Mouse (Mus musculus) CD4-positive, CD25-positive, alpha-beta regulatory T cell, adult 9 weeks (primary cell): ENCODE data around the gene Mink1. TPM values are rescaled to one million over a fixed set of nuclear protein-coding genes. Genes with fewer than 3 reads are reported as not detected.

ENCODE experiments used
- polyA plus RNA-seq: library from polyadenylated mRNA; unstranded; fragments of 100-300 nt; shearing (Covaris generic); gene quantifications from one replicate; pipeline ENCODE4 v1.2.1, GENCODE M21; 2017

Gene Mink1
- polyA plus RNA-seq = 8.6 TPM

DNA sequence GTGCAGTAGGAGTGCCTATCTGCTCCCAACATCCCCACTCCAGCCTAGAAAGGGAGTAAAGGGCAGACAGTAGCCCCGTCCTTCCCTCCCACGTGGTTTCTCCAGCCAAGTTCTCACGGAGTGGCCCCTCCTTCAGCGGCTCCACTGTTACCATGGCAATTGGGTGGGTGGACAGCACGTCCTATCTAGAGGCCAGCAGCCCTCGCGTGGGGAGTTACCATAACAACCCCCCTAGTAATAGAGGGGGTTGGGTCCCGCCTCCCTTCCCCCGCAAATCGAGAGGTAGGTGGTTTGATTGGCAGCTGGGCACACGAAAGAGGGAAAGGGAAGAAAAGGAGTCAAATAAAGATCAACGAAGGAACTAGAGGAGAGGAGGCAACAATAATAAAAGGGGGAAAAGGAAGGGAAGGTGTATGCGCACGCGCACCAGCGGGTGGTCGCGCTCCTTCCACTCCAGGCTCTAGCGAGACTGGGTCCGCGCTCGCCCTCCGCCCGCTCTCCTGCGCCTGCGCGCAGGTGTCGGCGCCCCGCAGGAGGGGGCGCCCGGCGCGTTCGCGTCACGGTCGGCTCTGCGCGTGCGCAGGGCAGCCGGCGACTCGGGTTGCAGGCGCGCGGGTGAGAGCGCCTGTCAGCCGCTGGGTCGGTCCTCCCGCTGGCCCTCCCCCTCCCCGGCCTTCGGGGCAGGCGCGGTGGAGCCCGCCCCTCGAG lies at the start of gene Mink1:
TSS of gene Mink1 (plus strand) at position 595 of the 708 bp plus-strand sequence.

DNA sequence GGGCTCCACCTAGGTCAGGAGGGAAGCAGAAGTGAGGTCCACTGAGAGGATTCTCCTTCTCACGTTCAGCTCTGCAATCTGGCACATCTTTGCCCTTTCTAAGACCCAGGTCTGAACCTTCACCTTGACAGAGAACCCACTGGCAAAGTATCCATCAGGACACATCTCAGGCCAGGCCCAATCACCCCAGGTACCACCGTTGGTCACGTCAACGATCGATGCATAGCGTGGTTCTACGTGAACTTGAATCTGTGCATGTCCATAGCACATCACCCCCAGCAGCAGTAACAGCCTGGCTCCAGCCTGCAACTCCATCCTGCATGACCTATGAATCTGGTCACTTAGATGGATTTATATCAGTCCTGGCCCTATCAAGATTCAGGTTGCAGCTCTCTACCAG lies 48.4 kb upstream of the Mink1 start, which contains the start of gene Vmo1:
TSS of gene Vmo1 (minus strand) at position 329 of the 400 bp plus-strand sequence.

DNA sequence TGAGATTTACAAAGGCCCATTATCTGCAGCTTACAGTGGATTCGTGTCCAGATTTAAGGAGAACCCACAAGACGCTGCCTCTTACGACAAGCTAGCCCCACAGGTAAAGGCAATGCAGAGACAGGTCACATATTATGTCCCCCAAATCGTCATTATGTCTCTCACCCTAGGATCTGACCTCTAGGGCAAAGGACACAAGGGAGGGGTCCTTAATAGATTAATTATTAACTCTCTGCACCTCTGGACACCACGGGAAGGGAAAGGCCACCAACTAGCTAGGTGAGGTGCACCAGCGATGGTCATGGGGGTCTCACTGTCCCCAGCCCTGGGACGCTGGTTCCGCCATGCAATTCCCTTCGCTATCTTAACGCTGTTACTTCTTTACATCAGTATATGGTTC lies 43.8 kb upstream of the Mink1 start, which contains the start of gene Gltpd2:
TSS of gene Gltpd2 (plus strand) at position 274 of the 400 bp plus-strand sequence.

DNA sequence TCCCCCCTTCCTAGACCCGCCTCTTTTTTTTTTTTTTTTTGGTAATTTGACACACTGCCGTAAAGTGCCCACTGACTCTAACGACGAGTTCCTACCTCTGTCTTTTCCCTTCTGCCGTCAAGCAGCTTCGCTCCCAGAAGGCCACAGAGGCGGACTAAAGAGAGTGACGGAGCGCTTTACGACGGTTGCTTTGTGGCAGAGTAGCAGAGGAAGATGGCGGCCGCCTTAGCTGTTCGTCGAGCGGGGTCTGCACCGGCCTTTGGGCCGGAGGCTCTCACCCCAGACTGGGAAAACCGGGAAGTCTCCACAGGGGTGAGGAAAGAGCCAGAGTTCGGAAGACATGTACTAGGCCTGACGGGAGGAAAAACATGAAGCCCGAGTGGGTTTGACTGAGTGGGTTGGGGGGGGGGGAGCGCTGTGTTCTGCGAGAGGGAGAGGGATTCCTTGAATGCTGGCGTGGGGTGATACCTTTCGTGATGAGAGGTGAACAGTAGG lies 37.5 kb upstream of the Mink1 start, which contains the start of gene Psmb6:
TSS of gene Psmb6 (plus strand) at position 184 of the 495 bp plus-strand sequence.

DNA sequence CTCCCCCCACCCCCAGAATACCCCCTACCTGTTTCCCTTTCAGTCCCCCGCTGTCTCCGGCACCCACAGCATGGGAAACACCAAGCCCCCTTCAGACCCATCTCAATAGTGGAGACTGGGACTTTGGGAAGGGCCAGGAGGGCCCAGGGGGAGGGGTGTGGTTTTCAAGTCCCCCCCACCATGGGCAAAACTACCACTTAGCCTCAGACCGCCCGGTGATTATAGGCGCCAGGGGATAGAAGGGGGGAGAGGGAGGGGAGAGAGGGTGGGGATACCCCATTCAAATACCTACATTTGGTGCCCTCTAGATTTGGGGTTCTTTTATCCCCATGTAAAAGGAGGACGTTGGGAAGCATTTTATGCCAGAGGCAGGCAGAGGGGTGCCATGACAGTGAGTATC lies 29.8 kb upstream of the Mink1 start, which contains the start of gene Gm40193:
TSS of gene Gm40193 (minus strand) at position 101 of the 400 bp plus-strand sequence.

DNA sequence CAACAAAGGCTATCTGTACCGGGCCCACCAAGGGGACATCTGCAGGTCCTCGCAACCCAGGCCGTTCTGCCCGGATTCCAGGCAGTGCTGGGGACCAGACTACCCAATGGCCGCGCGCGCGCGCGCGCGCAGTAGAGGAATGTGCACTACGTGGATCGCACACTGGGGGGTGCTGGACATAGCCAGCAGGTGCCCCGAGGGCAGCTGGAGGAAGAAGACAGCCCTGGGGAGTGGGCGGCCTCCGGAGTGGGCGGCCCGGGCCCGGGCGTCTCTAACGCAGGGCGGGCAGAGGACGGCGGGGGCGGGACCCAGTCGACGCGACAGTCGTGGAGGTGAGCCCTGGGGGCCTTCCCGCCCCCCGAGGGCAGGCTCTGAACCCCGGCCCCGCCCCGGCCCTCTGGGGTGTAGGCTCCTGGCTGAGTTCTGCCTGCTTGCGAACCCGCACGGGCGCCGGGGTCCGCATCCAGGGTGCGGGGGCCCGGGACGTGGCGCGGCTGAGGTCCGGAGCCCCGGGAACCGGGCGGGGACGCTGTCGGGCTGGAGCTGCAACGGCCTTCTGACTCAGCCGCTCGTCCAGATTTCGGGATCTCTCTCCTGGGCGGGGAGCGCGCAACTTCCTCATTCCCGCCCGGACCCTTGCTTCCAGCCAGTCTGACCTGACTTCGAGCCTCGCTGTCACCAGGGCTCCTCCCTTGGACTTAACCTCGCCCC lies 22.6 kb upstream of the Mink1 start, which contains the start of gene Pld2:
TSS of gene Pld2 (plus strand) at position 188 of the 711 bp plus-strand sequence.

DNA sequence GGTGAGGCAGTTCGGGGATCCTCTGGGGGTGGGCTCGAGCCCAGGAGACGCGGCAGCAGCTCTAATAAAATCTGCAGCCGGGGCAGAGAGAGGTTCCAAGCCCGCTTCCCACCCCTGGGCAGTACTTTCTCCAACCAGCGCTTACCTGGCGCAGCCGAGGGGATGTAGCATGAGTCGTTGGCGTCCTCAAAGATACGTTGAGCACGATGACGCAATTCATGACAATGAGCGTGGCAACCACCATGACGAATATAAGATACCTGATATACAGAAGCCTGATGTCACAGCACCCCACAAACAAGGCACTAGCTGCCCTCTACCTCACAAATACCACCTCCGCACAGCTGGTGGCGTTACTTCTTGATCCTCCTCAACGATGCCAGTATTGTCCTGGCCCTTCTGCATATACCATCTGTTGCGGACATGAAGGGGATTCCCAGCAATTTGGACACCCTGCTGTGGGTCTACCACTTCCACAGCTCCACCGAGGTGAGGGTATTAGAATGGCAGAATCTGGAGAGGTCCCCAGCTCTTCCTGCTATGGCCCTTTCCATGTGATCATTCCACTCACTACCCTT lies 52.9 kb downstream of the Mink1 start, which contains the start of gene 4930544D05Rik:
TSS of gene 4930544D05Rik (plus strand) at position 333 of the 578 bp plus-strand sequence.

DNA sequence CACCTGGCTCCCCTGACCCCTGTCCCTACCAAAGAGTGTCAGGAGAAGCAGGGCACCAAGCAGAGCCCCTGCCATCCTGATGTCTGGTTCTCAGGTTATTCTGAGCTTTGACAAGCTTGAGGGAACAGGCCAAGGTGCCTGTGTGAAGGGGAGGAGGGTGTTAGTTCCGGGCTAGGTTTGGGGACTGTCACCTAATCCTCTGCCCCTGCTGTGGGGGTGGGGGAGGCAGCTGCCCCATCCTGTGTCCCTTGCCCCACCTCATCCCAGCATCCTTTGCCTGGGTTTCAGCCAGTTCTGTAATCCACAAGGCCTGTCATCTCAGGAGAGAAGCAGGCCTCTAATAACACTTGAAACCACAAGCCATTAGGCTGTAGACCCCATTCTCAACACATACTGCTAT lies 56.4 kb downstream of the Mink1 start, which contains the start of gene Chrne:
TSS of gene Chrne (minus strand) at position 116 of the 400 bp plus-strand sequence.

DNA sequence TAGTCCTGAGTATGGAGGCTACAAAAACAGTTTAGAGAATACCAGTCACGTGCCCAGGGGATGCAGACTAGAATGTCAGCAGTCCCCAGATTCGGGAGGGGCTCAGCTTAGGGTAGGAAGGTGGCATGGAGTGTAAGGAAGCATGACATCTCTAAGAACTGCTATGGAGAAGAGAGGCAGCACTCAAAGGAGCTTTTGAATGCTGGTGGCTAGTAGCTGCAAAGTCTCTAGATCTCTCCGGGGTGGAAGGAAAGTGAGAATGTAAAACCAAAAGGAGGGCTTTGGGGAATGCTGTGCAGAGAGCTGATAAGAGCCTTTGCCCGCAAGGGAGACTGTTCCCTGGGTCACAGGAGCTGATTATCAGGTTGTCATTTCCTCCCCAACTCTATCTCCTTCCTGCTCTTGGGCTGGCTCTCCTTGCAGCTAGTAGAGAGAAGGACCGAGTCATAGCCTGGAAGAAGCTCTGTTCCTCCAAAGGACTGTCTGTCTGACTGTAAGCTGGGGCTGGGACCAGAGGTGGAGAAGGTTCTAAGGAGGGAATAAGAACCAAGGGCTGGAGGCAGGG lies 76.1 kb downstream of the Mink1 start, which contains the start of gene Gp1ba:
TSS of gene Gp1ba (plus strand) at position 409 of the 565 bp plus-strand sequence.

DNA sequence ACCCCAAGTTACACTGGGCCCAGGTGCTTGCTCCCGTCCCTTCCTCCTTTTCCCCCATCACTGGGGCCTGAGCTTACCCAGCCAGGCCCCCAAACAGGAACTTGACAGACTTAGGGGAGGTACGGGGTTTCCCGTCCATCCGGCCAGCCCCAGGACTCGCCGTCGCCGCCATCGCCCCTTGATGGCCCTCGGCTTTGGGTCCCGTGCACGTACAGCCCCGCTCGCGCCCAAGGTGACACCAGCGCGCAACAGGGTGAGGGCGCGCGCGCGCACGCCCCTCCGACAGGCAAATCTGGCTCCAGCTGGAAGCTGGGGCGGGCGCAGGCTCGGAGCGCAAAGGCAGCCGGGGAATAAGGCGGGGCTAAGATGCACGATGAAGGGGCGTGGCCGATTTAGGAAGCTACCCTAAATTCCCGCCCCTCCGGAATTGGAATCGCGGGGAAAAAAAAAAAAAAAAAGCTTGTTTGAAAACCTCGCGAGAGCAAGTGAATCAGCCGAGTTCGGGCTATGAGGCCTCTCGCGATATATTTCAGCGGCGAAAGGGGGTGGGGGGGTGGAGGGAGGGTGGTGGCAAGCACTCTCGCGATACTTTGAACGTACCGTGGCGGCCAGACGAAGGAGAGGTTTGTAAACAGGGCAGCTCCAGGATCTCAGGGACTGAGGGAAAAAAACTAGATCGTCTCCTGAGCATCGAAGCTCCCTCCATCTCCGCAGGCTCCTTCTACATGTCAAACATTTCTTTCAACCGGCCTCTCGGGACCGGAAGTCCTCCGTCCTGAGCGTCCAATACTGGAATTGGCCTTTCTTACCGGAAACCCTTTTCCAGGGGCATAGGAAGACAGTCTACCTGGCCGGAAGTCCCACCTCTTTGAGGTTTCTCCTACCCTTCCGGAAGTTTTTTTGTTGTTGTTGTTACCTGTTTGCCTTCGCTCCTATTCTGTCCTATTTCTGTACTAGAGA lies 84.3 kb downstream of the Mink1 start, which contains the start of the genes Rnf167 and Slc25a11:
TSS of gene Rnf167 (plus strand) at position 545 of the 960 bp plus-strand sequence.
TSS of gene Slc25a11 (minus strand) at position 789 of the 960 bp plus-strand sequence.

DNA sequence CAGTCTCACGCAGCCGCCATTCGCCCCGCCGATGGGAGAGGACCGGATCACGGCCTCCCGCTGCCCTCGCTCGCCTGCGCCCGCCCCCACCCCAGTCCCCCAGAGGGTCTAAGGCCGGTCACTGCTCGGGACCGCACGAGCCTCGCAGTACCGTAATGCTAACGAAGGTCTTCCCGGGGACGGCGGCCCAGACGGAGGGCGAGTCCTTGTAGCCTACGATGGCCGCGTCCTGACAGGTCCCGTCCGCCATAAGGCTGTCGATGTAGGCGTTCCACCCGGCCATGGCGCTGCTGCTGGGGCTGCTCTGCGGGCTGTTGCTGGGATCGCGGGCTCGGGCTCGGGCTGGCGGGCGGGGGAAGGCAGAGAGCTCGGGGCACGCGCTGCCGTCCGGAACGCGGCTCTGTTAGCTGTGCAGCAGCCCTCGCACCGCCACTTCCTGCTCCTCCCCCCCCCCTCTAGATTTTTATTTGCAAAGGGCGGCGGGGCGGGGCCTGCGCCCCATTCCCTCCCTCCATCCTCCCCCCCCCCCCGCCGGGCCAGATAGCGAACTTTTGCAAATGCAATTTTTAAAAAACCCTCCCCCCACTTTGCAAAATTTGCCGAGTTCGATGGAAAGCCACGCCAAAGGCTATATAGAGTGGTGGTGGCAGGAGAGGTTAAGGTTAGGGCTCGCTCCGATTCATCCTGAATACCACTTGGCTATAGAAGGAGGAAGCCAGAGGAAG lies 91.7 kb downstream of the Mink1 start, which contains the start of gene Pfn1:
TSS of gene Pfn1 (minus strand) at position 447 of the 725 bp plus-strand sequence.

DNA sequence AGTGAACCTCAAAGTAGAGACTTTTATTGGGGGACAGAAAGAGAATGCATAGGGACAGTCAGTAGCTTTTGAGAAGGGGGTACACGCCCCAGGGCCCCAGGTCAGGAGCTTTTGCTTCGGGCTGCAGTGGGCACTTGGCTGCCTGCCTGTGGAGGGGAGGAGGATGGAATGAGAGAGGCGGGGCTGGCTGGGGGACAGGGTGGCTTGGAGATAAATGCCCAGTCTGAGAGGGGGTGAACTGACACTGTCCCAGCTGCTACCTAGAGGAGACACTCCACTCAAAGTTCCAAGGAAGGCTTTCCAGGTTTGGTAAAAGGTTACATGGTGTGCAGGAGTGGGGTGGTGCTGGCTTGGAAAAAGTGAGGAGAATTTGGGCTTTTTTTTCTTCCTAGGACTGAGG lies 94.3 kb downstream of the Mink1 start, which contains the start of gene Eno3:
TSS of gene Eno3 (plus strand) at position 239 of the 400 bp plus-strand sequence.

Other genes with a start within 250 kb of the Mink1 start
- not detected for gene Alox12e, start 240.3 kb upstream of the Mink1 start, polyA plus RNA-seq
- 0.41 TPM for gene Alox15, start 210.8 kb upstream of the Mink1 start, polyA plus RNA-seq
- 16.2 TPM for gene Pelp1, start 152.8 kb upstream of the Mink1 start, polyA plus RNA-seq
- 189 TPM for gene Arrb2, start 130.2 kb upstream of the Mink1 start, polyA plus RNA-seq
- gene Med11, start 111.0 kb upstream of the Mink1 start, polyA plus RNA-seq = 92.8 TPM
- gene Zmynd15, start 103.4 kb upstream of the Mink1 start, polyA plus RNA-seq = not detected
- gene Cxcl16, start 102.9 kb upstream of the Mink1 start, polyA plus RNA-seq = 1.0 TPM
- gene Tm4sf5, start 57.6 kb upstream of the Mink1 start, polyA plus RNA-seq = 3.0 TPM
- gene Vmo1, start 48.3 kb upstream of the Mink1 start, polyA plus RNA-seq = not detected
- gene Gltpd2, start 43.7 kb upstream of the Mink1 start, polyA plus RNA-seq = not detected
- 416 TPM for gene Psmb6, start 37.5 kb upstream of the Mink1 start, polyA plus RNA-seq
- not detected for gene Gm40193, start 29.9 kb upstream of the Mink1 start, polyA plus RNA-seq
- gene Pld2, start 22.8 kb upstream of the Mink1 start, polyA plus RNA-seq = 2.6 TPM
- 0.50 TPM for gene 4930544D05Rik, start 53.0 kb downstream of the Mink1 start, polyA plus RNA-seq
- gene Chrne, start 56.3 kb downstream of the Mink1 start, polyA plus RNA-seq = 2.3 TPM
- 0.10 TPM for gene Gp1ba, start 76.2 kb downstream of the Mink1 start, polyA plus RNA-seq
- gene Rnf167, start 84.4 kb downstream of the Mink1 start, polyA plus RNA-seq = 454 TPM
- 131 TPM for gene Slc25a11, start 84.6 kb downstream of the Mink1 start, polyA plus RNA-seq
- 2,554 TPM for gene Pfn1, start 91.8 kb downstream of the Mink1 start, polyA plus RNA-seq
- 22.9 TPM for gene Eno3, start 94.3 kb downstream of the Mink1 start, polyA plus RNA-seq
- 91.0 TPM for gene Spag7, start 106.5 kb downstream of the Mink1 start, polyA plus RNA-seq
- gene Camta2, start 125.2 kb downstream of the Mink1 start, polyA plus RNA-seq = 53.2 TPM
- gene Inca1, start 137.3 kb downstream of the Mink1 start, polyA plus RNA-seq = 0.86 TPM
- gene Kif1c, start 137.7 kb downstream of the Mink1 start, polyA plus RNA-seq = 0.47 TPM
- 5.8 TPM for gene Zfp3, start 201.3 kb downstream of the Mink1 start, polyA plus RNA-seq
- gene Scimp, start 249.7 kb downstream of the Mink1 start, polyA plus RNA-seq = 0.46 TPM